Comparison of ENCODE assay signal across 8 mouse cellular contexts in genomic region chr14:28164642-28165408, GRCm38 (mm10).
DNase-seq lines count a peak whose midpoint lies in the region; ATAC-seq lines count a peak whose summit lies in the region.

No protein-coding gene starts in this region.

- no peaks in the 10 kb centered on the region for H3K9me3 ChIP-seq in embryonic facial prominence, embryonic 12.5 days
- H3K9me3 ChIP-seq in hindbrain, embryonic 14.5 days (ENCODE audit: control insufficient read depth, low read length): no peaks in the 10 kb centered on the region

- peak; percentile 15 for DNase-seq in left cerebral cortex, adult 11 months (ENCODE audit: low spot score)
- no peak for DNase-seq in left cerebral cortex, postnatal 36 days (ENCODE audit: low spot score in 2 of 2)
- DNase-seq in hindbrain, embryonic 14.5 days (ENCODE audit: low spot score): peak; percentile 64
- DNase-seq in lung, postnatal 36 days: peak; percentile 57
- no peak for DNase-seq in yolk sac, embryonic 10.5 days (ENCODE audit: low spot score)
- DNase-seq in right cerebral cortex, adult 18-20 months: no peak
- no peak for DNase-seq in spleen, adult 12 weeks (ENCODE audit: low spot score)

- intact Hi-C loops in left cerebral cortex, postnatal 36 days (cut with DNase I): no loop called here

- H3K27me3 ChIP-seq in embryonic facial prominence, embryonic 12.5 days: no peaks in the 10 kb centered on the region
- H3K27me3 ChIP-seq in hindbrain, embryonic 14.5 days (ENCODE audit: control insufficient read depth, insufficient read depth, low read length): no peaks in the 10 kb centered on the region

- peak; percentile 52; the same call in 1 of the 2 replicates for ATAC-seq in embryonic facial prominence, embryonic 12.5 days (ENCODE audit: insufficient number of reproducible peaks, insufficient read depth, low FRiP score, low TSS enrichment)
- ATAC-seq in hindbrain, embryonic 14.5 days (ENCODE audit: low FRiP score): no peak

- 15% methylated on average over 15 of the region's 15 CpGs for WGBS in embryonic facial prominence, embryonic 12.5 days
- WGBS in hindbrain, embryonic 14.5 days: 35% methylated on average over 15 of the region's 15 CpGs

- no peak overlapping the region; the same call in 1 of the 2 replicates for H3K9ac ChIP-seq in embryonic facial prominence, embryonic 12.5 days
- H3K9ac ChIP-seq in hindbrain, embryonic 14.5 days: no peak overlapping the region; the same call in 1 of the 2 replicates

- no peak overlapping the region; the same call in 1 of the 2 replicates for H3K4me3 ChIP-seq in embryonic facial prominence, embryonic 12.5 days
- H3K4me3 ChIP-seq in hindbrain, embryonic 14.5 days (replicated peaks; ENCODE audit: low read length): no peak overlapping the region

- H3K27ac ChIP-seq in embryonic facial prominence, embryonic 12.5 days: peak overlapping the region; percentile 90
- peak overlapping the region; percentile 38 for H3K27ac ChIP-seq in hindbrain, embryonic 14.5 days

- H3K4me2 ChIP-seq in embryonic facial prominence, embryonic 12.5 days (replicated peaks): peak overlapping the region; percentile 33
- H3K4me2 ChIP-seq in hindbrain, embryonic 14.5 days (replicated peaks): peak overlapping the region; percentile 14

- no peaks in the 10 kb centered on the region for H3K36me3 ChIP-seq in embryonic facial prominence, embryonic 12.5 days
- no peaks in the 10 kb centered on the region for H3K36me3 ChIP-seq in hindbrain, embryonic 14.5 days (replicated peaks; ENCODE audit: control insufficient read depth, insufficient read depth)

- peaks cover 24% of the 10 kb centered on the region for H3K4me1 ChIP-seq in embryonic facial prominence, embryonic 12.5 days
- H3K4me1 ChIP-seq in hindbrain, embryonic 14.5 days (replicated peaks; ENCODE audit: control insufficient read depth, insufficient read depth, low read length): peaks cover 12% of the 10 kb centered on the region

Comparison
In these comparisons a context has a peak if more than half of its experiments do, and no peak if none do; other contexts are left out.
1. DNase-seq: peak in left cerebral cortex, adult 11 months (single experiment), hindbrain, embryonic 14.5 days (single experiment) and lung, postnatal 36 days (single experiment); none in left cerebral cortex, postnatal 36 days (0 of 2), yolk sac, embryonic 10.5 days (single experiment), right cerebral cortex, adult 18-20 months (single experiment) and spleen, adult 12 weeks (single experiment).